Mouse (Mus musculus): ENCODE measurements around the gene Abhd14a.

GRCm38 (mm10) chr9:106409096-106409495 lies 38.4 kb downstream of the Abhd14a start:
- TF ChIP-seq GATA1 (IDR thresholded peaks at IDR 0.05; ENCODE audit: borderline replicate concordance, low read length) (no peak), FLI1 (IDR thresholded peaks at IDR 0.05; ENCODE audit: low read length) (no peak)
